Mouse (Mus musculus): Measurements from ENCODE around the gene Myl6b.

Myl6b gene

DNA sequence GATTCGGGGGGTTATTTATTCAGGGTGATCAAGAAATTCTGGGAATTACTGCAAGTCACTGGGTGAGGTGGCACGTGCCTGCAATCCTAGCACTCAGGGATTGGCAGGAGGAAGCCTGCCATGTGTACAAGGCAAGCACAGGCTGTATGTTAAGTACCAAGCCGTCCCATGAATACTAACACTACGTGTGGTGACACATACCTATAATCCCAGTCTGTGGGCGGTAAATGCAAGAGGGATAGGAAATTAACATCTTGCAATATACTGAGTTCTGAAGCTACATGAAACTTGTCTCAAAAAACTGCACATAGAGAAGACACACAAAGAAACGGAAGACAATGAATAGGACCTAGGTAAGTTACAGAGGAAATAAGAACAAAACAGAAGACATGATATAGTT lies 47.5 kb downstream of the Myl6b start:
- no peak for DNase-seq (ENCODE audit: low read depth, low spot score)

DNA sequence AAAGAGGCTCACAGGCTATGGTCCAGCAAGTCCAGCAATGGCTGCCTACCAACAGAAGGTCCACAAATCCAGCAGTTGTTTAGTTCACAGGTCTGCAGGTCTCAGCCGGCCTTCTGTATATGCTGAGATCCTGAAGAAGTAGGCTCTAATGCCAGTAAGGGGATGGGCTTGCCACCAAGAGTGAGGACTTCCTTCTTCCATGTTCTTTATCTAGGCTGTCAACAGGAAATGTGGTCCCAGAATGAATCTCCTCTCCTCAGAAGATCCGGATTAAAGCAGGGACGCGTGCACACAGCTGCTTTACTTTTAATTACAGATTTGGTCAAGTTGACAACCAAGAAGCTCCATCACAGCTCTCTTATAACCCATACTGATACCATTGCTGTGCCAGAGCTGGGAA lies 53.1 kb downstream of the Myl6b start:
- DNase-seq (ENCODE audit: low read depth, low spot score): no peak

DNA sequence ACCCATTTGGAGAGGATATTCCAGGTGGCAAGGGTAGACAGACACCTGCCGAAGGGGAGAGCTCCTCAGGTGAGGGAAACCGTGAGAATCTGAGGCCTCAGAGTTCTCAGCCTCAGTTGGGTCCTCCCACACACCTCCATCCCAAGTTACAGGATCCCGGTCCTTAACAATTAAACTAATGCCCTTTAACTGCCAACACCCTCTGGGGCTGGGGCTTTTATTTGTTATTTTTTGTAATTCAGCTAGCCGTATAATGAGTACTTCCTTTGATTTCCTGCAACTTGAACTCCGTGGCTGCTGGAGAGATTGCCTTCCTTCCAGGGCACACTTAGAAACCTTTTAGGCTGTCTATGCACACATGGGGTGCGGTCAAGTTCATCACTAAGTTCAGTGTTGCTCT lies 54.1 kb downstream of the Myl6b start:
- DNase-seq (ENCODE audit: low read depth, low spot score): no peak
